Mouse (Mus musculus) spleen, adult 2 months (tissue): ENCODE measurements at regions not wholly inside any gene's neighbourhood (a gene's known extent, or its start where the extent isn't known, plus 50 kb on each side); places are given as distances from the start of the nearest gene placed in this dataset.

ENCODE experiments used
- CTCF ChIP-seq: fragments of 200-500 bp; IDR thresholded peaks from 2 replicates; pipeline ENCODE4 v1.5.1; 2011; ENCODE audit warnings: mild to moderate bottlenecking, inconsistent platforms; ENCODE audit not compliant: insufficient read depth, insufficient read length, insufficient replicate concordance; ENCODE audit errors: extremely low read depth
- POLR2A ChIP-seq: fragments of 200-500 bp; IDR thresholded peaks from 2 replicates; pipeline ENCODE4 v1.6.1; 2011; ENCODE audit warnings: low read depth, low read length, inconsistent platforms

DNA sequence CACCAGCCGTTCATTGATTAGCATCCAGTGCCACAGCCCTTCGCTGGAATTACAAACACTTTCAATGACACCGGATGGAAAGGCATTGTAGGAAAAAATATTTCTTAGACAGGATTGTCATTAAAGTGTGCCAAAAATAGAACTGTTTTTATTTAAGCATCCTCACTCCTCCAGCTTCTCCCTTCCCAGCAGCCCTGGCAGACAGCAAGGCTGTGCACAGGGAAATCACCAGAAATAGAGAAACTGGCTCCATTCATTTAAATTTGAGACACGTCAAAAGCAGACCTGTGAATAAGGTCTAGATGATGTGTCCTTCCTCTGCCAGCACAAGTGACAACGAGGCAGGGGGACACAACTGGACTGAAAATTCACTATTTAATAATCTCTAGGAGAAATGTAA, 88.5 kb upstream of the Ankrd1 start:
- TF ChIP-seq POLR2A (no peak), CTCF (no peak)
